Mouse (Mus musculus): Measurements from ENCODE around the gene Wiz. TPM values are rescaled to one million over a fixed set of nuclear protein-coding genes. Genes with fewer than 3 reads are reported as not detected.

The Wiz gene
- 63.1 and 67.4 TPM in 2 replicates for polyA plus RNA-seq (2012; rRNA removed)

DNA sequence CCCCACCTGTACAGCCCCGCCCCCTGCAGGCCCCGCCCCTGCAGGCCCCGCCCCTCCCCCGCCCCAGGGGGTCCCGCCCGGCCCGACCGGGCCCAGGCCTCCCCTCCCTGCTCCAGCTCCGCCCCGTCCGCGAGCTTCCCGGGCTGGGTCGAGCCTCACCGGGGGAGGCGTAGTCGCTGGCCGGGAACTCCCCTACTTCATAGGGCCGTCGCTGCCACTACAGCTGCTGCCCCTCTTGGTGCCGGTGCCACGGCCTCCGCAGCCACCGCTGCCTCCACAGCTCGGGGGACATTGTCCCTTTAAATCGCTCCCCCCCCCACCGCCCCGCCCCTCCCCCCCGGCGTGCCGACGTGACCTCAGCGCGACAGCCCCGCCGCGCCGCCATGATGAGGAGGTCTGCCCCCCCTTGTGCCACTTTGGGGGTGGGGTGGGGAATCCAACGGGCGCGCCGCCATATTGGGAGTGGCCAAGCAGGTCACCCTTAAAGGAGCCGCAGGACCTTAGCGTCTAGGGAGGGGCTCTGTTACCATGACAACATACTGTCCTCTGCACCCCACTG lies at the start of gene Wiz:
Gene Wiz (minus strand): TSS at position 339 of the 559 bp plus-strand sequence.

DNA sequence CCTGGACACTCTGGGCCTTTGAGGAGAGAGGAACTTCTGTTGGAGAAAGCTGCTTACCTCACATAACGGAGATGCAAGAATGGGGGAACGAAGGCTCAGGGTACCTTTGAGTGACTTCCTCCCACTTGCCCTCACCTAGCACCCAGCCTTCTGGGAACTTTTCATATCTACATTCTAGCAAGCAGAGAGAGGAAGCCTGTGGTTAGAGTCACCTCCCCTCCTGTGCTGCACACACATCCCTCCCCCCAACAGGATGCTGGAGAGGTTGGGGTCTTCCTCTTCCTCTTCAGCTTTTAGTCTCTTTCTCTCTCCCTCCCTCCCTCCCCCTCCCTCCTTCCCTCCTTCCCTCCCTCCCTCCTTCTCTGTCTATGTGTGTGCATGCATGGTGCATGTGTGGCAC lies 34.8 kb upstream of the Wiz start, which contains the start of gene Pglyrp2:
Gene Pglyrp2 (minus strand): TSS at position 134 of the 400 bp plus-strand sequence.

DNA sequence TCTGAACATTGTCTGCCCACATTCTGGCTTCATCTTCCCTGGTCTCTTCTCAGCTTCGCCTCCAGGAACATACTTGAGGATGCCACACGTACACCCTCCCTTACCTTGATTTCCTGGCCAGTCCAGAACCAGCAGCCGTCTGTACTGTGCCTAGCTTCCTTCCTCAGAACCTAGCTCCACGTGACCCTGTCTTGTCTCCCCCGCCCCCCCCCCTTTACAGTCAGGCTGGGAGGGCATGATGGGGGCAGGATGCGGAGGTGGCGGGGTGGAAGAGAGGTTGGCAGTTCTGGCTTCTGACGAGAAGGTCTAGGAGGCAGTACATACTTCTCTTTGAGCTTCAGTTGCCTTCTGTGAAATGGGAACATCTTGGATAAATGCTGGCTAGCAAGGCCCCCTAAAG lies 14.2 kb upstream of the Wiz start, which contains the start of gene Rasal3:
Gene Rasal3 (minus strand): TSS at position 167 of the 400 bp plus-strand sequence.

GRCm38 (mm10) chr17:32350382-32350983 lies 38.8 kb downstream of the Wiz start, which contains the start of gene Akap8l:
Gene Akap8l (minus strand): TSS chr17:32350607.

GRCm38 (mm10) chr17:32320597-32321389 lies 68.4 kb downstream of the Wiz start, which contains the start of gene Akap8:
Gene Akap8 (minus strand): TSS chr17:32321238.

Other genes starting within 250 kb of the Wiz start
- 61.2 and 68.9 TPM in 2 replicates for gene Notch3, start 222.6 kb downstream of the Wiz start, polyA plus RNA-seq (2012; rRNA removed)
- 0.24 and 0.26 TPM in 2 replicates for gene Ephx3, start 199.9 kb downstream of the Wiz start, polyA plus RNA-seq (2012; rRNA removed)
- 74.6 and 79.3 TPM in 2 replicates for gene Brd4, start 104.7 kb downstream of the Wiz start, polyA plus RNA-seq (2012; rRNA removed)
- gene Akap8, start 68.2 kb downstream of the Wiz start, polyA plus RNA-seq (2012; rRNA removed) = 144 and 172 TPM in 2 replicates
- gene Akap8l, start 38.8 kb downstream of the Wiz start, polyA plus RNA-seq (2012; rRNA removed) = 131 and 236 TPM in 2 replicates
- gene Rasal3, start 14.1 kb upstream of the Wiz start, polyA plus RNA-seq (2012; rRNA removed) = 0.81 and 0.97 TPM in 2 replicates
- 0.14 and 0.24 TPM in 2 replicates for gene Pglyrp2, start 34.7 kb upstream of the Wiz start, polyA plus RNA-seq (2012; rRNA removed)
- gene Cyp4f39, start 63.3 kb upstream of the Wiz start, polyA plus RNA-seq (2012; rRNA removed) = 0.16 and 0.26 TPM in 2 replicates
- 12.7 and 16.5 TPM in 2 replicates for gene Cyp4f17, start 116.6 kb upstream of the Wiz start, polyA plus RNA-seq (2012; rRNA removed)
- 17.5 and 24.1 TPM in 2 replicates for gene Cyp4f16, start 147.1 kb upstream of the Wiz start, polyA plus RNA-seq (2012; rRNA removed)
- gene Cyp4f37, start 231.9 kb upstream of the Wiz start, polyA plus RNA-seq (2012; rRNA removed) = not detected in 2 replicates